Mouse (Mus musculus): Measurements from ENCODE around the gene Prkra. TPM values are rescaled to one million over a fixed set of nuclear protein-coding genes. Genes with fewer than 3 reads are reported as not detected.

The Prkra gene
- polyA plus RNA-seq, 1 experiment from 2014 or later: 26.7 TPM

GRCm38 (mm10) chr2:76585090-76585489 is 62.7 kb downstream of the Prkra start:
- Histone ChIP-seq H3K4me1 (replicated peaks; ENCODE audit: control insufficient read depth, insufficient read depth) (no peaks in the 10 kb centered on the region), H3K36me3 (ENCODE audit: control insufficient read depth, insufficient read depth, low read length) (no peaks in the 10 kb centered on the region), H3K4me3 (ENCODE audit: low read depth, low read length) (no peak overlapping the region), H3K4me2 (replicated peaks; ENCODE audit: low read depth) (no peak overlapping the region), H3K9me3 (ENCODE audit: control insufficient read depth, low read length) (no peaks in the 10 kb centered on the region), H3K9ac (ENCODE audit: low read length) (no peak overlapping the region), H3K27me3 (ENCODE audit: control insufficient read depth, insufficient read depth, low read length) (no peaks in the 10 kb centered on the region), H3K27ac (replicated peaks) (no peak overlapping the region)
- WGBS: 90% methylated on average over 13 of the region's 13 CpGs
- TF ChIP-seq CTCF (IDR thresholded peaks at IDR 0.05; ENCODE audit: low read depth) (peak; percentile 35), EP300 (optimal IDR thresholded peaks at IDR 0.05) (no peak)
- ATAC-seq (ENCODE audit: low FRiP score, low TSS enrichment): no peak
- no peak for DNase-seq (ENCODE audit: low spot score)

Other genes starting within 250 kb of the Prkra start
- gene Osbpl6, start 241.5 kb downstream of the Prkra start, polyA plus RNA-seq (2015; fragmentation: Nextera tagmentation; extraction: Ambion mirVana): 4.0 and 4.7 TPM in 2 replicates
- gene Pjvk, start 461 bp upstream of the Prkra start, polyA plus RNA-seq (2015; fragmentation: Nextera tagmentation; extraction: Ambion mirVana): 0.07 and 0.21 TPM in 2 replicates
- 56.8 and 67.1 TPM in 2 replicates for gene Fkbp7, start 25.1 kb upstream of the Prkra start, polyA plus RNA-seq (2015; fragmentation: Nextera tagmentation; extraction: Ambion mirVana)
- 7.5 and 7.7 TPM in 2 replicates for gene Plekha3, start 27.3 kb upstream of the Prkra start, polyA plus RNA-seq (2015; fragmentation: Nextera tagmentation; extraction: Ambion mirVana)